Mouse (Mus musculus) small intestine, adult 2 months (tissue): ENCODE data around the gene Tmem19. TPM values are rescaled to one million over a fixed set of nuclear protein-coding genes. Genes with fewer than 3 reads are reported as not detected.

ENCODE experiments used
- H3K27ac ChIP-seq: fragments of 200-500 bp; 2 replicates; pipeline ENCODE4 v1.5.1; 2012; ENCODE audit warnings: low read depth, low read length, control low read depth, inconsistent platforms; ENCODE audit not compliant: insufficient read depth
- H3K27me3 ChIP-seq: fragments of 200-500 bp; 2 replicates; pipeline ENCODE4 v1.6.1; 2012; ENCODE audit warnings: mild to moderate bottlenecking, moderate library complexity, low read length, inconsistent platforms; ENCODE audit not compliant: control insufficient read depth, insufficient read depth
- H3K36me3 ChIP-seq: fragments of 200-500 bp; 2 replicates; pipeline ENCODE4 v1.6.1; 2012; ENCODE audit warnings: mild to moderate bottlenecking, low read length, control low read depth, inconsistent platforms; ENCODE audit not compliant: control insufficient read depth, insufficient read depth
- H3K4me1 ChIP-seq: fragments of 200-500 bp; 2 replicates; pipeline ENCODE4 v1.6.1; 2012; ENCODE audit warnings: low read length, inconsistent platforms, mixed read lengths; ENCODE audit not compliant: control insufficient read depth, insufficient read depth, insufficient read length
- H3K4me3 ChIP-seq: fragments of 200-500 bp; 2 replicates; pipeline ENCODE4 v1.5.1; 2012; ENCODE audit warnings: low read depth, mild to moderate bottlenecking, control low read depth, inconsistent platforms, low read length, moderate library complexity
- CTCF ChIP-seq: fragments of 200-500 bp; IDR thresholded peaks from 2 replicates; pipeline ENCODE4 v1.5.1; 2012; ENCODE audit warnings: low read depth, mild to moderate bottlenecking, control low read depth, inconsistent platforms, low read length, moderate library complexity, mixed read lengths; ENCODE audit not compliant: insufficient replicate concordance, insufficient read length; ENCODE audit errors: extremely low read depth
- POLR2A ChIP-seq: fragments of 200-500 bp; IDR thresholded peaks from 2 replicates; pipeline ENCODE4 v1.6.1; 2012; ENCODE audit warnings: low read depth, mild to moderate bottlenecking, control low read depth, inconsistent platforms, low read length, moderate library complexity
- WGBS: fragments of 180-500 bp; shearing (Covaris S2); methylation state at CpG from one replicate; pipeline ENCODE4 v1.1.7; 2018; 5-methylcytosine and 5-hydroxymethylcytosine counted together
- polyA plus RNA-seq: library from polyadenylated mRNA; depleted of rRNA; stranded (reverse); fragments of >200 nt; gene quantifications from 2 replicates; pipeline ENCODE4 v1.2.3, GENCODE M21; 2012

Gene Tmem19
- polyA plus RNA-seq, 1 experiment, result 29.9 TPM

DNA sequence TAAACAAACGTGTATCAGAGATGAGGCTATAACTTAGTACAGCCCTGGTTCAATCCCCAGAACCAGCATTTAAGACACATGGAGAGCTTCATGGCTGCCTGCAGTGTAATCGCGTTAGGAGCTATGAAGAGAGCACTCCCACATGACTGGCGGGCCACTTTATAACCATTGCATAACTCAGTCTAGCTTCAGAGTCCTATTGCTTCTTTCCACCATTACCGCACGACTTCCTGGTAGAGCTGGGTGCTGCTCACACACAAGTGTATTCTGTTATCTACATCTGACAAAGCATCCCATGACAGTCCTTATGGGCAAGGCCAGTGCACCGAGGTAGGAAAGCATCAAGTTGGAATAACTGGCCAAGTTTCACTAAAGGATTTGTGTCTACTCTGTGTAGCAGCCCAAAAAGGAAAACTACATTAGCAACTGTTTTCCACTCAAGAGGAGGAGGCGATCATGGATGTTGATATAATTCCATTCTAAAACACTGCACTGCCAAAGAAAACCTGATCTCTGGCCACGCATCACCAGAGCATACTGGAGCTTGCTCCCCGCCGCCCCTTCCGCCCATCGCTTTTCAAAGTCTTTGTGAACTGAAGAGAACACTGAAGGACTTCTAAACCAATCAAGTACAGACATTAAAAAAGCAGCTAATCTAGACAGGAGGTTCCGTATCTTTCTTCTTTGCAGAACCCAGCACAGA, 50.9 kb downstream of the Tmem19 start:
- TF ChIP-seq POLR2A (no peak), CTCF (no peak)
- 57% methylated on average over 14 of the region's 14 CpGs for WGBS
- no peak overlapping the region for H3K4me3 ChIP-seq
- peak overlapping the region; percentile 38; the same call in 1 of the 2 replicates for H3K27ac ChIP-seq
- H3K4me1 ChIP-seq, result peaks cover 23% of the 10 kb centered on the region; the same call in 1 of the 2 replicates
- H3K36me3 ChIP-seq, result peaks cover 3% of the 10 kb centered on the region
- H3K27me3 ChIP-seq, result no peaks in the 10 kb centered on the region

DNA sequence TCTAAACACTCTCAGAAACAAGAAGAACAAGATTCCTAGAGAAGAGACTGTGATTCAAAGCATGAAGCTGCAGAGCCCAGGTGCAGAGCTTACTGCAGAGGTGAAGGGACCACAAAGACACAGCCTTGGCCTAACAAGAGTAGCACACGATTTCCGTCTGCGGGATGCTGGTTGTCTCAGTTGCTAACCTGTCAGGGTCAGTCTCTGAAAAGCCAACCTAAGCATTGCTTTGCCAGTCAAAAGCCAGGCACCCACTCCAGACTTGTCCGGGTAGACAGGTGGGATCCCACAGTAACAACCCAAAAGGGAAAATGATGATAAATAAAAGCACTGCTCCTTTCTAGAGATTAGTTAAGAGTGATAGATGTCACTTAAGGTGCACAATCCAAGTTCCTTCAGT, 53.1 kb downstream of the Tmem19 start:
- TF ChIP-seq CTCF (no peak), POLR2A (no peak)
- WGBS, result 83% methylated on average over 4 of the region's 4 CpGs

DNA sequence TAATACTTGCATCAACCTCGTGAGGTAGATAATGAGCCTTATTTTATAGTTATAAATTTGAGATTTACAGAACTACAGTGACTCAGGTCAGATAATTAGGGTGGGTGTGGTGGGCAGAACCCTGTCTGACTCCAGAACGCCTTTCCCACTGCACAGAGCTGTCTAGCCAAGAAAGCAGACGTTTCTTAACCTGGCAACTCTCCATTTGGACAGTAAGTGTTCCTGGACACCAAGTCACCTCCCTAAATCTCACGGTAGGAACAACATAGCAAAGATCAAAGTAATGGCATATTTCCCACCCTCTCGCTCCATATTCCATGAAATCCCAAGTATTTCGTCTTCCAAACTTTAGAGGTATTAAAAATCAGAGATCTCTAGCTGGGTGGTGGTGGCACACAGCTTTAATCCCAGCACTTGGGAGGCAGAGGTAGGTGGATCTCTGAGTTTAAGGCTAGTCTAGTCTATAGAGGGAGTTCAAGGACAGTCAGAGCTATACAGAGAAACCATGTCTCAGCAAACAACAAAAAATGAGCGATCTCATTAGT, 54.9 kb downstream of the Tmem19 start:
- Histone ChIP-seq H3K27ac (no peak overlapping the region), H3K36me3 (peaks cover 12% of the 10 kb centered on the region), H3K4me3 (no peak overlapping the region), H3K4me1 (peaks cover 15% of the 10 kb centered on the region; the same call in 1 of the 2 replicates), H3K27me3 (no peaks in the 10 kb centered on the region)
- no peak for TF ChIP-seq CTCF
- no peak for TF ChIP-seq POLR2A
- 61% methylated on average over 7 of the region's 7 CpGs for WGBS

More for the DNA sequence above, 53.1 kb downstream of the Tmem19 start:
- H3K27ac ChIP-seq, result no peak overlapping the region
- H3K27me3 ChIP-seq, result no peaks in the 10 kb centered on the region
- H3K4me1 ChIP-seq, result peaks cover 21% of the 10 kb centered on the region; the same call in 1 of the 2 replicates
- no peak overlapping the region for H3K4me3 ChIP-seq
- peaks cover 5% of the 10 kb centered on the region for H3K36me3 ChIP-seq

DNA sequence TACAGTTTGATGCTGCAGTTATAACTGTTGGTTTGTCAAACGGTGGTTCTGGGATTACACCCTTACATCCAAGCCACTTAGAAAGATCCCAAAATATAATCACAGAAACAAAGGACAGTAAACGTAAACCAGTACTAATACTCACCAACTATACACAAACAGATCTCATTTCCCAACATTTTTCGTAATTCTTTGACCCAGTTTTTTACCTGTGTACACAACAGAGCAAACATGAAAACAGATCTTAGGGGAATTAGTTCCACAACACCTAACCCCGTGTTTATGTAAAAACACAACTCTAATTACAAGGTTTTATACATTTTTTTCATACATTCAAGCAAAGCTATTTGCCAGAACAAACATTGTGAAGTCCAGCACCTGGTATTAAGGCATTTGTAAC, 63.6 kb downstream of the Tmem19 start:
- Histone ChIP-seq H3K4me1 (no peaks in the 10 kb centered on the region), H3K27ac (no peak overlapping the region), H3K36me3 (peaks cover 61% of the 10 kb centered on the region), H3K27me3 (no peaks in the 10 kb centered on the region), H3K4me3 (no peak overlapping the region)
- 88% methylated on average over 4 of the region's 4 CpGs for WGBS
- no peak for TF ChIP-seq POLR2A
- TF ChIP-seq CTCF, result no peak

DNA sequence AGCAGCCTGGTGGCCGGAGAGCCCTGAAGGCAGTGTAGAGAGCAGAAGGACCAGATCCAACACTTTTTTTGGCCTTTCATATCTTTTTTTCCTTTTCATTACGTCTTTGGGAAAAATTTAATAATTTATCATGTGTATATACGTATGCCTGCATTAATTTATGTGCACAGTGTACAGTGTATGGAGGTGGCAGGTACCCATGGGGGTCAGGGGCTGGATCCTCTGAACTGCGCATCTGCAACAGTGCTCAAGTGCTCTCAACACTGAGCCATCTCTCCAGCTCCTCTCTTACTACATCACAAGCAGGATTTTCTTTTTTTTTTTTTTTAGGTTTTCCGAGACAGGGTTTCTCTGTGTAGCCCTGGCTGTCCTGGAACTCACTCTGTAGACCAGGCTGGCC, 64.7 kb downstream of the Tmem19 start:
- 92% methylated on average over 5 of the region's 5 CpGs for WGBS
- H3K36me3 ChIP-seq, result peaks cover 64% of the 10 kb centered on the region
- no peak overlapping the region for H3K4me3 ChIP-seq
- H3K27me3 ChIP-seq, result no peaks in the 10 kb centered on the region
- H3K27ac ChIP-seq, result no peak overlapping the region
- no peaks in the 10 kb centered on the region for H3K4me1 ChIP-seq
- TF ChIP-seq CTCF (no peak), POLR2A (no peak)

DNA sequence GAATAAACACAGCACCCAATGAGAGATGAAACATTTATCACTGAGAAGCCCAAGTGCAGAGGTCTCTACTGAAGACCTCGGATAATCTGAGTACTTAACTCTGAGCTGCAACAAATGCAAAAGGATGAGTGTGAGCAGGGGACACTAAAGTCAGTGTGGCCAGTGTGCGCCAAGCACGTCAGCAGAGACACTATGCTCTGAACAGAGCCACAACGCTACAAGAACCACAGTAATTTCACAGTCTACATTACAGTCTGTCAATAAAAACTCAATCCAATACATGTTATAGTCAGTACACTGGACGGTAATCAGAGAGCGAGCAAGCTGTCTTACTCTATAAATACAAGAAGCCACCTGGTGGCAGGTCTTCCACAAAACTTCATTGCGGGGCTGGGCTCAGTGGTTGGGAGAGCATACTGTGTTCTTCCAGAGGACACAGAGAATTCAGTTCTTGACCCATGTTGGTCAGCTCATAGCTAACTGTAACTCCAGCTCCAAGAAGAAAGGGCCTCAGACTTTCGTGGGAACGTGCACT, 65.8 kb downstream of the Tmem19 start:
- WGBS, result 72% methylated on average over 9 of the region's 9 CpGs
- Histone ChIP-seq H3K4me3 (no peak overlapping the region), H3K27me3 (no peaks in the 10 kb centered on the region), H3K36me3 (peaks cover 67% of the 10 kb centered on the region), H3K27ac (no peak overlapping the region), H3K4me1 (no peaks in the 10 kb centered on the region)
- no peak for TF ChIP-seq POLR2A
- TF ChIP-seq CTCF, result peak; percentile 20; the same call in 1 of the 2 replicates

DNA sequence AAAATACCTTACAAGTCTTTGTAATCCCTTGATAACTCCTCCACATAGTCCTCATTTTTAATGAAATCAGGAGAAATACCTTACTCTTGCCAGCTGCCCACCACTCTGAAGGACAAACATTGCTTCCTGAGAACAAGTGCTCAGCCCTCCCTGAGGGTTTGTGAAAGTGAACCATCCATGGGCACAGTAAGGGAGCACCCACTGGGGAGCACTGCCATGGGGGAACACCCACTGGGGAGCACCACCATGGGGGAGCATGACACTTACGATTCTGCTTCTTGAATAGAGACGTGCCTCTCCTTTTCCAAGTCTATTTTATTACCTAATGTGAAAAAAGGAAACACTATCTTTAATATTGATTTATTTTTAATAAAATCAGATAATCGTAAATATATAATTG, 67.1 kb downstream of the Tmem19 start:
- no peaks in the 10 kb centered on the region for H3K27me3 ChIP-seq
- H3K36me3 ChIP-seq, result peaks cover 61% of the 10 kb centered on the region
- 96% methylated on average over 3 of the region's 3 CpGs for WGBS
- no peaks in the 10 kb centered on the region for H3K4me1 ChIP-seq
- no peak overlapping the region for H3K27ac ChIP-seq
- no peak for TF ChIP-seq CTCF
- no peak for TF ChIP-seq POLR2A
- H3K4me3 ChIP-seq, result no peak overlapping the region
